Mouse (Mus musculus) hindbrain, embryonic 12.5 days (tissue): Measurements from ENCODE around the gene Cyp4f18. TPM values are rescaled to one million over a fixed set of nuclear protein-coding genes. Genes with fewer than 3 reads are reported as not detected.

Experiments used
- ATAC-seq: fragments of 200-750 bp; cut with Nextera tagmentation; 2 replicates; pipeline ENCODE4 v1.8.0; 2017; ENCODE audit warnings: moderate TSS enrichment; ENCODE audit not compliant: low FRiP score
- H3K27ac ChIP-seq: fragments of 300-500 bp; sonication (generic); 2 replicates; pipeline ENCODE4 v1.5.1; 2016; ENCODE audit warnings: mild to moderate bottlenecking
- H3K27me3 ChIP-seq: fragments of 300-500 bp; sonication (generic); 2 replicates; pipeline ENCODE4 v1.6.1; 2016; ENCODE audit warnings: mild to moderate bottlenecking
- H3K36me3 ChIP-seq: fragments of 300-500 bp; sonication (generic); 2 replicates; pipeline ENCODE4 v1.6.1; 2016; ENCODE audit warnings: mild to moderate bottlenecking
- H3K4me1 ChIP-seq: fragments of 300-500 bp; sonication (generic); 2 replicates; pipeline ENCODE4 v1.6.1; 2016
- H3K4me2 ChIP-seq: fragments of 300-500 bp; sonication (generic); replicated peaks from 2 replicates; pipeline ENCODE4 v1.6.1; 2016; ENCODE audit warnings: mild to moderate bottlenecking
- H3K4me3 ChIP-seq: fragments of 300-500 bp; sonication (generic); 2 replicates; pipeline ENCODE4 v1.5.1; 2016; ENCODE audit warnings: mild to moderate bottlenecking
- H3K9ac ChIP-seq: fragments of 300-500 bp; sonication (generic); 2 replicates; pipeline ENCODE4 v1.6.1; 2016; ENCODE audit warnings: mild to moderate bottlenecking, moderate library complexity
- H3K9me3 ChIP-seq: fragments of 300-500 bp; sonication (generic); replicated peaks from 2 replicates; pipeline ENCODE4 v1.6.1; 2016; ENCODE audit warnings: mild to moderate bottlenecking
- WGBS: fragments of 180-500 bp; shearing (Covaris S2); methylation state at CpG from one replicate; pipeline ENCODE4 v1.1.7; 2016; 5-methylcytosine and 5-hydroxymethylcytosine counted together
- polyA plus RNA-seq: library from polyadenylated mRNA; unstranded; fragments of >200 nt; fragmentation: Nextera tagmentation; extraction: Ambion mirVana; gene quantifications from 2 replicates; pipeline ENCODE4 v1.2.1, GENCODE M21; 2016

Gene Cyp4f18
- polyA plus RNA-seq, 1 experiment from 2014 or later = 0.27 TPM

DNA sequence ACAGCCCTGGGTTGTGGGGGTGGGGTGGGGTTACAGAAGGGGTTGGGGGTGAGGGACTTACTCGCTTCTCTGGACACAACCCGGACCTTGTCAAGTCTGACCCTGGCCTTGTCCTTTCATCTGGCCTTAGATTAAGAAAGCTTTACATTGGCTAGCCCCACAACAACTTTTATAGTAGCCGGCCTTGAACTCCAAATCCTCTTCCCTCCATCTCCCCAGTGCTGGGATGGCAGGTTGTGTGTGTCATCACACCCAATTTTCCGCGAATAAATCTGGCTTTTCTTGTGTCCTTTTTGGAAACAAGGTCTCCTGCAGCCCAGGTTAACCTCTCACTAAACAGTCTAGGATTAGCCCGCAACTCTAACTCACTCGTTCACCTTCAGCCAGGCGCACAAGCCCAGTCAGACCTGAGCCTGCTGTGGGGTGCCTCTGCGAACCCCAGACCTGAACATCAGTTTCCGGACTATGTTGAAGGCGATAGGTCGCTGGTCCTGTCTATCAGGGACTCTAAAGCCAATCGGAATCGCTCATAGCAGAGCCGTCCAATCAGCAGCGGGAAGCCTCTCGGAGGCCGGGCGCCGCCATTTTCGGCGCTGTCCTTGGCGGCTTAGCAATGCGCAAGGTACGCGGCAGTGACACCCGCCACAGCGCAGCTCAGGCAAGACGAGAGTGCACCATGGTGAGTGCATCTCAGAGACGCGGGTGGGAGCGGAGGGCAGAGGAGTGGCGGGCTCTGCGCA, 58.8 kb downstream of the Cyp4f18 start, which contains the start of gene Zfp961:
TSS of gene Zfp961 (plus strand) at position 557 of the 740 bp plus-strand sequence.
- Histone ChIP-seq H3K4me1 (peaks cover 15% of the 10 kb centered on the region), H3K9me3 (peaks cover 16% of the 10 kb centered on the region), H3K4me3 (peak within 1 kb of the TSS; percentile 65), H3K27me3 (no peaks in the 10 kb centered on the region), H3K4me2 (peak within 1 kb of the TSS; percentile 61), H3K36me3 (peaks cover 18% of the 10 kb centered on the region; the same call in 1 of the 2 replicates), H3K9ac (peak within 1 kb of the TSS; percentile 72), H3K27ac (peak within 1 kb of the TSS; percentile 81)
- ATAC-seq = peak; percentile 100
- 4% methylated on average over 34 of the region's 34 CpGs for WGBS

DNA sequence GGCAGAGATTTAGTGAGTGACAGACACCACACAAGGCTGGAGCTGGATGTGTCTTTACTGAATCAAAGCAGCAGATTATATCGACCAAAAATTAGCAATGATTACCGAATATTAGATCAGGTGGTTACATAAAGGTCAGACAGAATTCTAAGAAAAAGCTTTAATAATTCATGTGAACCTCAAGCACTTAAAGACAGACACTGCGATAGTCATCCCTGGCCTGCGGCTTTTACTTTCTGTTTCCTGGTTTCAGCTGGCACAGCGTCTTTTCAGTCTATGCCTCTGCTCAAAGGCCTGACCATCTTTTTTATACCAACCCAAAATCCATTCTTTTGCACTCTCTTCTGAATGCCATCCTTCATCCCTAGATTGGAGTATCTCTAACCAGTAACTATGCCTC, 60.8 kb downstream of the Cyp4f18 start:
- no peak overlapping the region for H3K27ac ChIP-seq
- peaks cover 5% of the 10 kb centered on the region; the same call in 1 of the 2 replicates for H3K36me3 ChIP-seq
- no peaks in the 10 kb centered on the region for H3K27me3 ChIP-seq
- no peak overlapping the region for H3K4me2 ChIP-seq
- H3K4me1 ChIP-seq = peaks cover 15% of the 10 kb centered on the region
- 89% methylated on average over 5 of the region's 5 CpGs for WGBS
- no peaks in the 10 kb centered on the region for H3K9me3 ChIP-seq
- H3K9ac ChIP-seq = no peak overlapping the region
- no peak for ATAC-seq
- no peak overlapping the region for H3K4me3 ChIP-seq

- no peaks in the 10 kb centered on the region for H3K9me3 ChIP-seq
- ATAC-seq = no peak
Measured at GRCm38 (mm10) chr8:71941776-71942175, 67.7 kb downstream of the Cyp4f18 start.

DNA sequence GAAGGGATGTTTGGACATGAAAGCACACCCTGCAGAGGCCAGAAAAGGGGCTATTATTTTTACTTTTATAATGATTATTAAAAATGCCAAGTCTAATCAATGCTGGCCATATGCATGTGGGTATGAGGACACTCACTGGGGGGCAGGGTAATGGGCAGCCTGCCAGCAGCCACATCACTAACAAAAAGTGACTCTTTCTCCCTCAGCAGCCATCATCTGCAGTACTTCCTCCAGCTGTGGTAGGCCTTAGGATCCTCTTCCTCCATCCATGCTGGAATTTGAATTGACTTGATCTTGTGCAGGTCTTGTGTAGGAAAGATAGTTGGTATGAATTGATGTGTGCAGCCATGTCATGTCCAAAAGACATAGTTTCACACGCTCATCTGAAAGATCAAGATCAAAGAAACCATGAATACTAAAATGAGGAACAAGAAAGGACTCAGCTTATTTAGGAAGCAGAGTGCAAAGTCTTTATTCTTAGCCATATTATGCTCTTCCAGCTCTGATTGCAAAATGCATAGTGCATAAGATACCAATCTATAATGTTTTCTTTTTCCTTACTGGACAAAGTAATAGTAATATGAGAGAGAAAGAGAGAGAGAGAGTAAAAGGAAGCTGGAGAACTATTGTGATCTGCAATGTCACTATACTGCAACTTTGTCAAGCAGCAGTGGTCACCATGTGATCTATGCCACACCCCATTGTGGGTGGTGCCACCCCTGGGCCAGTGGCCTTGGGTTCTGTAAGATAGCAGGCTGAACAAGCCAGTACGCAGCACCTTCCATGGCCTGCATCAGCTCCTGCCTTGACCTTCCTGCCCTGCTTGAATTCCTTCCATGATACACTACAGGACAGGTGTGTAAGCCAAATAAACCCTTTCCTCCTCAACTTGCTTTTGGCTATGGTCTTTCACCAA, 68.9 kb downstream of the Cyp4f18 start:
- Histone ChIP-seq H3K36me3 (no peaks in the 10 kb centered on the region), H3K4me2 (no peak overlapping the region), H3K27me3 (no peaks in the 10 kb centered on the region), H3K9ac (no peak overlapping the region), H3K4me1 (no peaks in the 10 kb centered on the region), H3K27ac (no peak overlapping the region), H3K4me3 (no peak overlapping the region), H3K9me3 (no peaks in the 10 kb centered on the region)
- ATAC-seq = no peak
- WGBS = 83% methylated on average over 2 of the region's 2 CpGs

More at GRCm38 (mm10) chr8:71941776-71942175, 67.7 kb downstream of the Cyp4f18 start:
- H3K27me3 ChIP-seq = no peaks in the 10 kb centered on the region
- WGBS = 86% methylated on average over 1 of the region's 1 CpGs
- H3K4me1 ChIP-seq = no peaks in the 10 kb centered on the region
- H3K36me3 ChIP-seq = no peaks in the 10 kb centered on the region
- no peak overlapping the region for H3K4me3 ChIP-seq
- no peak overlapping the region for H3K27ac ChIP-seq
- no peak overlapping the region for H3K4me2 ChIP-seq
- no peak overlapping the region for H3K9ac ChIP-seq

Other genes with a start within 250 kb of the Cyp4f18 start
- gene Zfp709, start 127.6 kb downstream of the Cyp4f18 start, polyA plus RNA-seq = 7.2 and 8.0 TPM in 2 replicates
- gene Zfp882, start 101.0 kb downstream of the Cyp4f18 start, polyA plus RNA-seq = 13.0 and 13.6 TPM in 2 replicates
- 35.5 and 36.3 TPM in 2 replicates for gene Zfp617, start 101.0 kb downstream of the Cyp4f18 start, polyA plus RNA-seq
- gene Zfp961, start 58.6 kb downstream of the Cyp4f18 start, polyA plus RNA-seq = 17.5 and 17.8 TPM in 2 replicates
- gene Olfr372, start 31.6 kb upstream of the Cyp4f18 start, polyA plus RNA-seq = not detected in 2 replicates
- gene Olfr373, start 73.6 kb upstream of the Cyp4f18 start, polyA plus RNA-seq = not detected in 2 replicates
- gene Olfr374, start 97.4 kb upstream of the Cyp4f18 start, polyA plus RNA-seq = not detected in 2 replicates
- gene Tpm4, start 125.3 kb upstream of the Cyp4f18 start, polyA plus RNA-seq = 420 and 456 TPM in 2 replicates
- 111 and 115 TPM in 2 replicates for gene Rab8a, start 151.6 kb upstream of the Cyp4f18 start, polyA plus RNA-seq
- gene Hsh2d, start 180.0 kb upstream of the Cyp4f18 start, polyA plus RNA-seq = not detected in 2 replicates
- not detected in 2 replicates for gene Cib3, start 203.2 kb upstream of the Cyp4f18 start, polyA plus RNA-seq
- gene Gm11034, start 204.0 kb upstream of the Cyp4f18 start, polyA plus RNA-seq = not detected in 2 replicates
- gene Fam32a, start 210.1 kb upstream of the Cyp4f18 start, polyA plus RNA-seq = 85.6 and 94.3 TPM in 2 replicates
- gene Ap1m1, start 230.4 kb upstream of the Cyp4f18 start, polyA plus RNA-seq = 194 and 197 TPM in 2 replicates